Mouse (Mus musculus) kidney, embryonic 15.5 days (tissue): ENCODE data around the gene Fryl. TPM values are rescaled to one million over a fixed set of nuclear protein-coding genes. Genes with fewer than 3 reads are reported as not detected.

ENCODE experiments used
- ATAC-seq: fragments of 200-750 bp; cut with Nextera tagmentation; replicated peaks from 2 replicates; pipeline ENCODE4 v1.8.0; 2017; ENCODE audit warnings: moderate TSS enrichment; ENCODE audit not compliant: low FRiP score
- H3K27ac ChIP-seq: fragments of 300-500 bp; sonication (generic); 2 replicates; pipeline ENCODE4 v1.5.1; 2015; ENCODE audit warnings: mild to moderate bottlenecking, inconsistent platforms
- H3K27me3 ChIP-seq: fragments of 300-500 bp; sonication (generic); 2 replicates; pipeline ENCODE4 v1.6.1; 2015; ENCODE audit warnings: inconsistent platforms
- H3K36me3 ChIP-seq: fragments of 300-500 bp; sonication (generic); 2 replicates; pipeline ENCODE4 v1.6.1; 2015; ENCODE audit warnings: inconsistent platforms
- H3K4me1 ChIP-seq: fragments of 300-500 bp; sonication (generic); 2 replicates; pipeline ENCODE4 v1.6.1; 2015; ENCODE audit warnings: inconsistent platforms
- H3K4me2 ChIP-seq: fragments of 300-500 bp; sonication (generic); 2 replicates; pipeline ENCODE4 v1.6.1; 2015; ENCODE audit warnings: moderate library complexity, mild to moderate bottlenecking, inconsistent platforms
- H3K4me3 ChIP-seq: fragments of 300-500 bp; sonication (generic); replicated peaks from 2 replicates; pipeline ENCODE4 v1.5.1; 2015; ENCODE audit warnings: mild to moderate bottlenecking, inconsistent platforms
- H3K9ac ChIP-seq: fragments of 300-500 bp; sonication (generic); 2 replicates; pipeline ENCODE4 v1.6.1; 2015; ENCODE audit warnings: mild to moderate bottlenecking, inconsistent platforms
- H3K9me3 ChIP-seq: fragments of 300-500 bp; sonication (generic); replicated peaks from 2 replicates; pipeline ENCODE4 v1.6.1; 2016; ENCODE audit warnings: inconsistent platforms
- WGBS: fragments of 180-500 bp; shearing (Covaris S2); methylation state at CpG from one replicate; pipeline ENCODE4 v1.1.7; 2015; ENCODE audit warnings: mixed read lengths; 5-methylcytosine and 5-hydroxymethylcytosine counted together
- polyA plus RNA-seq: library from polyadenylated mRNA; unstranded; fragments of >200 nt; fragmentation: Nextera tagmentation; extraction: Ambion mirVana; gene quantifications from 2 replicates; pipeline ENCODE4 v1.2.1, GENCODE M21; 2015

The Fryl gene
- polyA plus RNA-seq, 1 experiment from 2014 or later: 34.8 TPM

GRCm38 (mm10) chr5:73171203-73171602 lies 85.2 kb downstream of the Fryl start:
- Histone ChIP-seq H3K9ac (no peak overlapping the region), H3K27me3 (no peaks in the 10 kb centered on the region), H3K36me3 (no peaks in the 10 kb centered on the region), H3K4me2 (no peak overlapping the region), H3K9me3 (no peaks in the 10 kb centered on the region), H3K4me3 (no peak overlapping the region), H3K27ac (peak overlapping the region; percentile 57), H3K4me1 (peaks cover 52% of the 10 kb centered on the region)
- no peak for ATAC-seq
- 40% methylated on average over 1 of the region's 1 CpGs for WGBS

DNA sequence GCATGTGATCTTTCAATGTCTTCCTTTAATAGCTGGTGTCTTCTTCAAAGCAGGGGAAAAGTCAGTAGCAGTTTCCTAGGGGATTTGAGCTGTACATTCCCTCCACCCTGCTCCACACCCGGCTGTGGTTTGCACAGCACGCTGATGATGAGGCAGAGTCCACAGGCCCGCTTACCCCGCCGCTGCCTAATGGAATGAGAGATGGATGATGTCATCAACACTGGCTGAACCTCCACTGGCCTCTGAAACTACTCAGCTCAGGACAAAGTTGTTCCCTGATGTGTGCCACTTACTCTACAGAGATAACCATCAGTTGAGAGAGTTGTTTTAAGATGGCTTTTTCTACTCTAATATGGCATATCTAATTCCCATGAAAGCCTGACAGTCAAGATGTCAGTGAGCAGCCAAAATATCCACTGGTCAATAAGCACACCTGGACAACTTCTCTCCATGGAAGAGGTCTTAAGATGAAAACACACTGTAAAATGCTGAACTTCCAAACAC lies 87.6 kb downstream of the Fryl start:
- no peaks in the 10 kb centered on the region for H3K27me3 ChIP-seq
- peak overlapping the region; percentile 51 for H3K27ac ChIP-seq
- no peaks in the 10 kb centered on the region for H3K9me3 ChIP-seq
- no peak overlapping the region for H3K4me2 ChIP-seq
- no peak overlapping the region for H3K9ac ChIP-seq
- no peak overlapping the region for H3K4me3 ChIP-seq
- 29% methylated on average over 5 of the region's 5 CpGs for WGBS
- H3K4me1 ChIP-seq: peaks cover 55% of the 10 kb centered on the region
- ATAC-seq: peak; percentile 73
- no peaks in the 10 kb centered on the region for H3K36me3 ChIP-seq

GRCm38 (mm10) chr5:73167976-73168768 lies 88.2 kb downstream of the Fryl start:
- Histone ChIP-seq H3K4me3 (no peak overlapping the region), H3K36me3 (no peaks in the 10 kb centered on the region), H3K4me1 (peaks cover 56% of the 10 kb centered on the region), H3K27me3 (no peaks in the 10 kb centered on the region), H3K27ac (peak overlapping the region; percentile 51), H3K9ac (no peak overlapping the region), H3K9me3 (no peaks in the 10 kb centered on the region), H3K4me2 (0 out of 2 replicates have a peak overlapping the region, but pooled peaks have one; percentile 2)
- ATAC-seq: no peak
- 66% methylated on average over 18 of the region's 18 CpGs for WGBS

GRCm38 (mm10) chr5:73163970-73164369 lies 92.4 kb downstream of the Fryl start:
- Histone ChIP-seq H3K4me2 (no peak overlapping the region), H3K36me3 (no peaks in the 10 kb centered on the region), H3K4me3 (no peak overlapping the region), H3K4me1 (peaks cover 34% of the 10 kb centered on the region), H3K9me3 (no peaks in the 10 kb centered on the region), H3K27ac (no peak overlapping the region), H3K27me3 (no peaks in the 10 kb centered on the region), H3K9ac (no peak overlapping the region)
- ATAC-seq: no peak
- WGBS: 60% methylated on average over 6 of the region's 6 CpGs

DNA sequence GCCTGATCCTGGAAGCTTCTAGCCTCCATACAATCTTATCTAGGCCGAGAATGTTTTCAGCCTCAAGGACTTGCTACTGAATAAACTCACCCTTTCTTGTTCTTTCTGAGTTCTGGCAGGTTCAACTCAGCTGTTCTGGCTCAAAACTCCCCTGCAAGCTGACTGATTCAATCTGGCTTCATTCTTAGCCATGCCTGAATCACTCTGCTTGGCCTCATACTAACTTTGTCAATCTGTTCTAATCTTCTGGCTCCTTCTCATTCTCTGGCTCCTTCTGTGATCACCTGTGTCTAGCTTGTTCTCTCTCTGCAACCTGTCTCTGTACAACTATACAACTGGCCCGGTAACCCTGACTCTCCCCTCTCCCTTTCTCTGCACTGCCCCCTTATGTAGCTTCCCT lies 93.9 kb downstream of the Fryl start:
- H3K9me3 ChIP-seq: no peaks in the 10 kb centered on the region
- peak overlapping the region; percentile 58; the same call in 1 of the 2 replicates for H3K27ac ChIP-seq
- H3K9ac ChIP-seq: no peak overlapping the region
- H3K4me3 ChIP-seq: no peak overlapping the region
- no peak for ATAC-seq
- H3K4me2 ChIP-seq: no peak overlapping the region
- 68% methylated on average over 2 of the region's 2 CpGs for WGBS
- H3K36me3 ChIP-seq: no peaks in the 10 kb centered on the region
- peaks cover 20% of the 10 kb centered on the region for H3K4me1 ChIP-seq
- H3K27me3 ChIP-seq: no peaks in the 10 kb centered on the region

GRCm38 (mm10) chr5:73160440-73160839 lies 96.0 kb downstream of the Fryl start:
- no peak overlapping the region for H3K4me2 ChIP-seq
- no peaks in the 10 kb centered on the region for H3K36me3 ChIP-seq
- H3K4me3 ChIP-seq: no peak overlapping the region
- peaks cover 29% of the 10 kb centered on the region for H3K4me1 ChIP-seq
- no peak for ATAC-seq
- H3K9ac ChIP-seq: no peak overlapping the region
- WGBS: 86% methylated on average over 9 of the region's 9 CpGs
- H3K27me3 ChIP-seq: no peaks in the 10 kb centered on the region
- H3K27ac ChIP-seq: no peak overlapping the region
- no peaks in the 10 kb centered on the region for H3K9me3 ChIP-seq

- 0 out of 2 replicates have a peak overlapping the region, but pooled peaks have one; percentile 7 for H3K27ac ChIP-seq
- no peak overlapping the region for H3K4me2 ChIP-seq
- H3K27me3 ChIP-seq: no peaks in the 10 kb centered on the region
- no peak for ATAC-seq
- no peaks in the 10 kb centered on the region for H3K36me3 ChIP-seq
- peaks cover 22% of the 10 kb centered on the region for H3K4me1 ChIP-seq
- H3K9me3 ChIP-seq: no peaks in the 10 kb centered on the region
- no peak overlapping the region for H3K4me3 ChIP-seq
- 77% methylated on average over 6 of the region's 6 CpGs for WGBS
- no peak overlapping the region for H3K9ac ChIP-seq
Observed at GRCm38 (mm10) chr5:73157502-73157901, 98.9 kb downstream of the Fryl start.

- Histone ChIP-seq H3K27me3 (no peaks in the 10 kb centered on the region), H3K27ac (0 out of 2 replicates have a peak overlapping the region, but pooled peaks have one; percentile 7), H3K9me3 (no peaks in the 10 kb centered on the region), H3K4me1 (peaks cover 22% of the 10 kb centered on the region), H3K36me3 (no peaks in the 10 kb centered on the region), H3K9ac (no peak overlapping the region), H3K4me2 (no peak overlapping the region), H3K4me3 (no peak overlapping the region)
- WGBS: 61% methylated on average over 5 of the region's 5 CpGs
- no peak for ATAC-seq
Observed at GRCm38 (mm10) chr5:73157009-73157408, 99.4 kb downstream of the Fryl start.

DNA sequence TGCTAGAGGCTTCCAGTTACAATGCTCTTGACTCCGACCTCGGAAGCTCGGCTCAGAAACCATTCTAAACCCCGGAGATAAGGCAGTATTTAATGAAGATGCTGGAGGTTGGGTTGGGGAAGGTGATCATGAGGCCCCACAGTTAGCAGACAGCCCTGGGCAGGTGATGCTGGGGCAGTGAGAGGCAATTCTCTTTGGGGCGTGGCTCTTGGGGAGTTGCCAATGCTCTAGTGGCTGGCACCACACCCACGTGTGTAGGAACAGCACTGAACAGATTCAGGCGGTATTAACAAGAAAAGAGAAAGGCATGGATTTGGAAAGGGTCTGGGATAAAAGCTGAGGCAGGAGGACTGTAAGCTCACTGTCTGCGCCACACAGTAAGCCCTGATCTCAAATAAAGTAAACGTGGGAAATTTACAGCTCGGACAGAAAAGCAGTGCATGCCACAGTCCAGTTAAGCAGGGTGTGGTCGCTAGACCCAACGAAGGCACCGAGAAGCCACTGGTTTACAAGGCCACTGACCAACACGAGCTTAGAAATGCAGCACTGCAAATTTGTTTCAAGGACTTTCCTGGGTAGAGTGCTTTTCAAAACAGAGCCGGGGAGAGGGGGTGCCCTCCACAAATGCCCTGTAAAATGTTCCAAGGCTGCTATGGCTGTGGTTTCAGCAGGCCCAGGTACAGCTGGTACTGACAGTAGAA lies 100.0 kb downstream of the Fryl start:
- Histone ChIP-seq H3K4me3 (no peak overlapping the region), H3K36me3 (no peaks in the 10 kb centered on the region), H3K27ac (no peak overlapping the region), H3K4me1 (peaks cover 24% of the 10 kb centered on the region), H3K9ac (no peak overlapping the region), H3K9me3 (no peaks in the 10 kb centered on the region), H3K4me2 (no peak overlapping the region), H3K27me3 (no peaks in the 10 kb centered on the region)
- WGBS: 70% methylated on average over 15 of the region's 15 CpGs
- no peak for ATAC-seq

GRCm38 (mm10) chr5:73153802-73154465 lies 102.5 kb downstream of the Fryl start:
- Histone ChIP-seq H3K4me3 (no peak overlapping the region), H3K27me3 (no peaks in the 10 kb centered on the region), H3K4me2 (no peak overlapping the region), H3K9me3 (no peaks in the 10 kb centered on the region), H3K4me1 (peaks cover 39% of the 10 kb centered on the region), H3K27ac (no peak overlapping the region), H3K9ac (no peak overlapping the region), H3K36me3 (no peaks in the 10 kb centered on the region)
- no peak for ATAC-seq
- 88% methylated on average over 14 of the region's 14 CpGs for WGBS

DNA sequence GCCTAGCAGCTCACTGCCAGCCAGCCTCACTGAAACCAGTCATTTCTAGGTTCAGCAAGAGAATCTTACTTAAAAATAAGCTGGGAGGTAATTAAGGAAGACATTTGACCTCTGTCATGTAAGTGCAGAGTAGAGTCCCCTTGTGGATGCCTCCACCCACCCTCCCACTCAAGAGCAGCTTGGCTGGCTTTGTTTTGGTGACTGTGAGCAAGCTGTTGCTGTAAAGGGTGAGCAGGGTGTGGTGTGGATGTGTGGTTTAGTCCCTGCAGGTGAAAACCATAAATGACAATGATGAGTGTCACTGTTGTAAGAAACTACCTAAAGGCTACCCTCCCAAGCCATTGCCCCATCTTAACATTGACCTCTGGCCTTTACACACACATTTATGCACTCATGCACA lies 104.2 kb downstream of the Fryl start:
- no peak for ATAC-seq
- H3K9ac ChIP-seq: no peak overlapping the region
- H3K9me3 ChIP-seq: no peaks in the 10 kb centered on the region
- H3K4me1 ChIP-seq: peaks cover 35% of the 10 kb centered on the region
- H3K4me2 ChIP-seq: no peak overlapping the region
- peaks cover 9% of the 10 kb centered on the region for H3K36me3 ChIP-seq
- no peak overlapping the region for H3K27ac ChIP-seq
- H3K4me3 ChIP-seq: no peak overlapping the region
- no peaks in the 10 kb centered on the region for H3K27me3 ChIP-seq
